Mouse (Mus musculus) kidney, postnatal 4 days (tissue): ENCODE measurements at regions not wholly inside any gene's neighbourhood (a gene's known extent, or its start where the extent isn't known, plus 50 kb on each side); places are given as distances from the start of the nearest gene placed in this dataset.
A peak's percentile ranks its signal among the peaks of the same experiment; 100 is the strongest.

ENCODE experiments used
- DNase-seq, 2 experiments: peaks; one replicate each; pipeline ENCODE4 v3.0.0; 2021; ENCODE audit warnings: mixed read lengths in 2 of 2

- DNase-seq: no peak
Measured at GRCm38 (mm10) chr3:37871076-37871475, 146.8 kb upstream of the Gm5148 start.

- peak; percentile 37 to 60 for DNase-seq
Measured at GRCm38 (mm10) chr3:37868454-37868853, 144.2 kb upstream of the Gm5148 start.

- DNase-seq: no peak
Measured at GRCm38 (mm10) chr3:37862756-37863155, 138.5 kb upstream of the Gm5148 start.

- no peak for DNase-seq
Measured at GRCm38 (mm10) chr3:37860715-37861461, 136.6 kb upstream of the Gm5148 start.

- DNase-seq: peak; percentile 79 to 87
Measured at GRCm38 (mm10) chr3:37860034-37860714, 135.9 kb upstream of the Gm5148 start.

GRCm38 (mm10) chr3:37858624-37859302 is 134.5 kb upstream of the Gm5148 start:
- no peak for DNase-seq

- peak; percentile 85 to 90 for DNase-seq
Measured at GRCm38 (mm10) chr3:37846191-37847003, 122.1 kb upstream of the Gm5148 start.

GRCm38 (mm10) chr3:37845313-37846023 is 121.2 kb upstream of the Gm5148 start:
- DNase-seq: peak in 1 of 2 experiments; percentile 44

- DNase-seq: no peak
Measured at GRCm38 (mm10) chr3:37844731-37845312, 120.5 kb upstream of the Gm5148 start.

GRCm38 (mm10) chr3:37842289-37842688 is 118.0 kb upstream of the Gm5148 start:
- no peak for DNase-seq

GRCm38 (mm10) chr3:37838896-37839295 is 114.6 kb upstream of the Gm5148 start:
- DNase-seq: peak; percentile 52 to 62

- DNase-seq: no peak
Measured at GRCm38 (mm10) chr3:37836749-37837148, 112.5 kb upstream of the Gm5148 start.

- DNase-seq: no peak
Measured at GRCm38 (mm10) chr3:37835687-37836086, 111.4 kb upstream of the Gm5148 start.

GRCm38 (mm10) chr3:37835135-37835534 is 110.8 kb upstream of the Gm5148 start:
- no peak for DNase-seq

- no peak for DNase-seq
Measured at GRCm38 (mm10) chr3:37834626-37835025, 110.3 kb upstream of the Gm5148 start.

- no peak for DNase-seq
Measured at GRCm38 (mm10) chr3:37833387-37833786, 109.1 kb upstream of the Gm5148 start.

GRCm38 (mm10) chr3:37827546-37827945 is 103.3 kb upstream of the Gm5148 start:
- DNase-seq: no peak

- no peak for DNase-seq
Measured at GRCm38 (mm10) chr3:37825602-37826001, 101.3 kb upstream of the Gm5148 start.

GRCm38 (mm10) chr3:37824681-37825080 is 100.4 kb upstream of the Gm5148 start:
- no peak for DNase-seq

- no peak for DNase-seq
Measured at GRCm38 (mm10) chr3:37819503-37819902, 95.2 kb upstream of the Gm5148 start.

- no peak for DNase-seq
Measured at GRCm38 (mm10) chr3:37817434-37817805, 93.1 kb upstream of the Gm5148 start.
